Mouse (Mus musculus): ENCODE measurements at regions not wholly inside any gene's neighbourhood (a gene's known extent, or its start where the extent isn't known, plus 50 kb on each side); places are given as distances from the start of the nearest gene placed in this dataset.

DNA sequence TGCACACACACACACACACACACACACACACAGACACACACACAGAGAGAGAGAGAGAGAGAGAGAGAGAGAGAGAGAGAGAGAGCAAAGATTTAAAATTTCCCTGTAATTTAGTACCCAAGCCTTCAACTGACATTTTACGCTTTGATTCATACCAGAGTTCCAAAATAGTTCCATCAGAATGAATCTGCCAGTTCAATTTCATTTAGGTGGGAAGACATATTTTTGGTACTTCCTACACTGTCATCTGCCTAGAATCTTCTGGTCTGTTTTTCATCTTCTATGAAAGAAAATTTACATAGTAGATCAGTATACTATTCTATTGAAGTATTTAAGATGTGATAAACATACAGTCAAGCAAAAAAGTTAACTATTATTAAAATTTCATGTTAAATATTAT, 1177.4 kb downstream of the Zpld1 start:
- Histone ChIP-seq H3K27ac (ENCODE audit: low read length) (no peak overlapping the region), H3K36me3 (ENCODE audit: control insufficient read depth, insufficient read depth, low read length) (no peaks in the 10 kb centered on the region), H3K9me3 (ENCODE audit: control insufficient read depth, low read length) (no peaks in the 10 kb centered on the region), H3K4me1 (ENCODE audit: control insufficient read depth, insufficient read depth, low read length) (no peaks in the 10 kb centered on the region), H3K4me3 (ENCODE audit: low read length) (no peak overlapping the region), H3K9ac (ENCODE audit: low read depth, low read length) (no peak overlapping the region), H3K4me2 (ENCODE audit: low read depth, low read length) (no peak overlapping the region), H3K27me3 (replicated peaks; ENCODE audit: control insufficient read depth, insufficient read depth, low read length) (no peaks in the 10 kb centered on the region)
- no peak for ATAC-seq
- 90% methylated on average over 1 of the region's 1 CpGs for WGBS

DNA sequence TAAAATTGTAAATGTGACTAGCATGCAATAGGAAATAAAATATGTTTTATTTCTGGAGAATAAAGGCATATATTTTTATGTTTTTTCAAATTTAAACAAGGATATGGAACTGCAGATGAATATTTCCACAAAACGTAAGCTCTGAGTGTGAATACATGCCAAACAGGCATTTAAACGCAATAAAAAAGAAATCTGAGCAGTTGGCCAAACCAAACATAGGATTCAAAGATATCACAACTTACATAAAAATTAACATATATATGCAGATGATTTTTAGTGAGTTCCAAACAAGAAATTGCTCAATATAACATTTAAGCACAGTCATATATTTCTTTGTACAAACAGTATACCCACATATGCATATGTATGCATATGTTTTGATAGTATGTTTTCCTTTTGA, 1199.1 kb downstream of the Zpld1 start:
- WGBS: 82% methylated on average over 2 of the region's 2 CpGs
- no peak for ATAC-seq
- no peak overlapping the region for H3K4me2 ChIP-seq (ENCODE audit: low read depth, low read length)

DNA sequence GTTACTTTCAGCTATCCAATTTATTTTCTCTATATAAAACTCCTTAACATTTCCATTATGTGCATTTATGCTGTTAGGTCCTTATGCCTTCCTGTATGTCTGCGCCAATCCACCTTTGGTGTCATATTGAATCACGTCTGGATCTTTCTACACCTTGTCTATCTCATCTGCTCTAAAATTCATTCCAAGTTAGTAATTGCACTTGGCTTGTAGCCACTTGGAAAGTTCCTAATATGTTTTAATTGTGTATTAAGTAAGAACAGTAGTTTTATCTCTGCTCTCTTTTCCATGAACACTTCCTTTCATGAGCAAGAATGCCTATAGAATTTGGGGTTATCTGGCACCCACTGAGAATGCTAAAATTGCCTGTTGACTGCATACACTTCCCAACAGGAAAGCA, 1205.6 kb downstream of the Zpld1 start:
- no peak overlapping the region for H3K4me3 ChIP-seq (ENCODE audit: low read length)
- no peak for ATAC-seq
- no peaks in the 10 kb centered on the region for H3K27me3 ChIP-seq (replicated peaks; ENCODE audit: control insufficient read depth, insufficient read depth, low read length)
- no peak overlapping the region for H3K4me2 ChIP-seq (ENCODE audit: low read depth, low read length)
- no peak overlapping the region for H3K9ac ChIP-seq (ENCODE audit: low read depth, low read length)
- no peaks in the 10 kb centered on the region for H3K9me3 ChIP-seq (ENCODE audit: control insufficient read depth, low read length)
- H3K27ac ChIP-seq (ENCODE audit: low read length): no peak overlapping the region
- H3K4me1 ChIP-seq (ENCODE audit: control insufficient read depth, insufficient read depth, low read length): no peaks in the 10 kb centered on the region
- no peaks in the 10 kb centered on the region for H3K36me3 ChIP-seq (ENCODE audit: control insufficient read depth, insufficient read depth, low read length)
- WGBS: 92% methylated on average over 2 of the region's 2 CpGs

More for the DNA sequence above, 1199.1 kb downstream of the Zpld1 start:
- H3K4me3 ChIP-seq (ENCODE audit: low read length): no peak overlapping the region
- H3K9me3 ChIP-seq (ENCODE audit: control insufficient read depth, low read length): no peaks in the 10 kb centered on the region
- H3K27ac ChIP-seq (ENCODE audit: low read length): no peak overlapping the region
- H3K27me3 ChIP-seq (replicated peaks; ENCODE audit: control insufficient read depth, insufficient read depth, low read length): no peaks in the 10 kb centered on the region
- H3K4me1 ChIP-seq (ENCODE audit: control insufficient read depth, insufficient read depth, low read length): no peaks in the 10 kb centered on the region
- H3K9ac ChIP-seq (ENCODE audit: low read depth, low read length): no peak overlapping the region
- no peaks in the 10 kb centered on the region for H3K36me3 ChIP-seq (ENCODE audit: control insufficient read depth, insufficient read depth, low read length)

DNA sequence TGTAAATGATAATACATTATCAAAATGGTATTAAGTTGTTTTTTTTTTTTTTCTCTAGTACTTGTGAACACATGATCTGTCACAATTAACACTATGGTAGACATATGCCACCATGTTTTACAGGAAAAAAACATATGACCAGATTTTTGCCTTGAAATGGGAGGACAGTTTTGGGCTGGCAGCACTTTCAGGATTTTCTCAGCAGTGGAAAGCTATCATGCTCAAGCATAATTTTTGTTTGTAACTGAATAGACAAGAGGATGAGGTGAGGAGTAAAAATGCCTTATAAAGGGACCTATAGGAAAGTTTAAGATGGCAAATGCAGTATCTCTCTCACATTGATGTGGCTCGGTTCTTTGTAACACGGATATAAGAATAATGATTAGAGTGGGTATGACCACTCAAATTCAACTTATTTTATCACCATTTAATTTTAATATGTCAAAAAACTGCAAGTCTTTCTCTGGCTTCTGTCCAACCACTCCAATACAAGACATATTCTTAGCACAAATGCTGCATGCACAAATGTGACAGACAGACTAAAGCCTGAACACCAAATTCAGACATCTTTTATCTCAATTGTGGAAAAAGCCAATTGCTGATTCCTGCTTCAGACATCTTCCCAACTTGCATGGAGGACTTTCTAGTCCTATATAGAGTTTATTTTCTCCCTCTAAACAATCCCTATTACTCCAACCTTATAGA, 1206.6 kb downstream of the Zpld1 start:
- Histone ChIP-seq H3K36me3 (ENCODE audit: control insufficient read depth, insufficient read depth, low read length) (no peaks in the 10 kb centered on the region), H3K4me2 (ENCODE audit: low read depth, low read length) (no peak overlapping the region), H3K9ac (ENCODE audit: low read depth, low read length) (no peak overlapping the region), H3K27me3 (replicated peaks; ENCODE audit: control insufficient read depth, insufficient read depth, low read length) (no peaks in the 10 kb centered on the region), H3K27ac (ENCODE audit: low read length) (no peak overlapping the region), H3K9me3 (ENCODE audit: control insufficient read depth, low read length) (no peaks in the 10 kb centered on the region), H3K4me1 (ENCODE audit: control insufficient read depth, insufficient read depth, low read length) (no peaks in the 10 kb centered on the region), H3K4me3 (ENCODE audit: low read length) (no peak overlapping the region)
- no peak for ATAC-seq
- WGBS: 96% methylated on average over 2 of the region's 2 CpGs

DNA sequence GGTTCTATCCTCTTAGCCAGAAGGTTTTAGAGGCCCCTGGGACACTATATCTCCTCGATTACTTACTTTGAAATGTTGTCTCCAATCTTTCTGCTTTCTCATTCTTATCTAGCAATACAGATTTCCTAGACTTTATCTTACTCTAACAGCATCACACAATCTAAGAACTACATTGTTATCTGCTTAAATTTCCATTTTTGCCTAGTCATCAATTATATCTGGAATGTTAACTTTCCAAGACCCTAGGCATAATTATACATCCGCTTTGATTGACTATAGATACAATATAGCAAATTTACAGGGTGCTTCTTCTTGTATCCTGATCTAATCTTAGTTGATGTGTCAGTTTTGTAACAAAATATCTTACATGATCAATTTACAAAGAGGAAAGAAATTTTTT, 1217.3 kb downstream of the Zpld1 start:
- no peak overlapping the region for H3K4me2 ChIP-seq (ENCODE audit: low read depth, low read length)
- no peaks in the 10 kb centered on the region for H3K36me3 ChIP-seq (ENCODE audit: control insufficient read depth, insufficient read depth, low read length)
- H3K4me3 ChIP-seq (ENCODE audit: low read length): no peak overlapping the region
- H3K27me3 ChIP-seq (replicated peaks; ENCODE audit: control insufficient read depth, insufficient read depth, low read length): no peaks in the 10 kb centered on the region
- 78% methylated on average over 2 of the region's 2 CpGs for WGBS
- H3K9ac ChIP-seq (ENCODE audit: low read depth, low read length): no peak overlapping the region
- H3K4me1 ChIP-seq (ENCODE audit: control insufficient read depth, insufficient read depth, low read length): no peaks in the 10 kb centered on the region
- no peaks in the 10 kb centered on the region for H3K9me3 ChIP-seq (ENCODE audit: control insufficient read depth, low read length)
- H3K27ac ChIP-seq (ENCODE audit: low read length): no peak overlapping the region
- ATAC-seq: no peak

DNA sequence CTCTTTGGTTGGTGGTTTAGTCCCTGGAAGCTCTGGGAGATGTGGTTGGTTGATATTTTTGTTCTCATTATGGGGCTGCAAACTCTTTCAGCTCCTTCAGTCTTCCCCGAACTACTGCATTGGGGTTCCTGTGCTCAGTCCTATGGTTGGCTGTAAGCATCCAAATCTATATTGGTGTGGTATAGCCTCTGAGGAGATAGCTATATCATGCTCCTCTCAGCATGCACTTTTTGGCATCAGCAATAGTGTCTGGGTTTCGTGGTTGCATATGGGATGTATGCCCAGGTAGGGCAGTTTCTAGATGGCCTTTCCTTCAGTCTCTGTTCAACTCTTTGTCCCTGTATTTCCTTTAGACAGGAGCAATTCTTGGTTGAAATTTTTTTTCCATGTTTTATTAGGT, 1250.0 kb downstream of the Zpld1 start:
- H3K4me3 ChIP-seq (ENCODE audit: low read length): no peak overlapping the region
- no peak overlapping the region for H3K27ac ChIP-seq (ENCODE audit: low read length)
- H3K36me3 ChIP-seq (ENCODE audit: control insufficient read depth, insufficient read depth, low read length): no peaks in the 10 kb centered on the region
- WGBS: 82% methylated on average over 2 of the region's 2 CpGs
- no peaks in the 10 kb centered on the region for H3K27me3 ChIP-seq (replicated peaks; ENCODE audit: control insufficient read depth, insufficient read depth, low read length)
- no peak overlapping the region for H3K9ac ChIP-seq (ENCODE audit: low read depth, low read length)
- H3K9me3 ChIP-seq (ENCODE audit: control insufficient read depth, low read length): no peaks in the 10 kb centered on the region
- H3K4me2 ChIP-seq (ENCODE audit: low read depth, low read length): no peak overlapping the region
- no peaks in the 10 kb centered on the region for H3K4me1 ChIP-seq (ENCODE audit: control insufficient read depth, insufficient read depth, low read length)
- no peak for ATAC-seq

DNA sequence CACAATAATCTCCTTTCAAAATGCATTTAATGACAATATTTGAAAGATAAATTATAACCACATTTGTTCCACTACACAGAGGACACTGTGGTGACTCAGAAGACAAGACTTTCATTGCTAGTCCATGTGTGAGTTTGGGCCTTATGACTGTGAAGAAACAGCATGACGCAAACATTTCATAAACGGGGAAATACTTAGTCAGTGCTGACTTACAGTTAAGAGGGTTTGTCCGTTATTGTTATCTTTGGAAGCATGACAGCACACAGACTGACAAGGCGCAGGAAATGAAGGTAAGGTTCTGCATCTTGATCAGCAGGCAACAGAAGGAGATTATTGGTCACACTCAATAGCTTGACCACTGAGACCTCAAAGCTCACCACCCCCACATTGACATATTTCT, 1255.8 kb downstream of the Zpld1 start:
- no peak for ATAC-seq
- no peak overlapping the region for H3K9ac ChIP-seq (ENCODE audit: low read depth, low read length)

DNA sequence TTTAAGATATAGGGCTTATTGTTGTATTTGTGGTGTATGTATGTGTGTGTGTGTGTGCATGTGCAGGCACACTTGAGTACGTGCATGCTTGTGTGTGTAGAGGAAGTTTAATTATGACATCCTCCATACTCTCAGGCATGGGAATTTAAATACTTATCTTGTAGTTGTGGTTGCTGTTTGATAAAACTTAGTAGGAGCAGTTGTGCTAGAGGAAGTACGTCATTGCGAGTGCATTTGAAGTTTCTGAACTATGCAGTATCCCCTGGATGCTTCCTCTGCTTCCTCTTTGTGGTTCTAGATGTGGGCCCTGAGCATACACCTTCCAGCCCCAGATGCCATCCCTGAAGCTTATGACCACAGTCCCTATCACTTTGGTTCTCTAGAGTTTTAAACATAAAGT, 1281.5 kb downstream of the Zpld1 start:
- ATAC-seq: no peak
- WGBS: 81% methylated on average over 3 of the region's 3 CpGs

More for the DNA sequence above, 1255.8 kb downstream of the Zpld1 start:
- no peaks in the 10 kb centered on the region for H3K27me3 ChIP-seq (replicated peaks; ENCODE audit: control insufficient read depth, insufficient read depth, low read length)
- H3K4me3 ChIP-seq (ENCODE audit: low read length): no peak overlapping the region
- H3K4me1 ChIP-seq (ENCODE audit: control insufficient read depth, insufficient read depth, low read length): no peaks in the 10 kb centered on the region
- H3K27ac ChIP-seq (ENCODE audit: low read length): no peak overlapping the region
- H3K36me3 ChIP-seq (ENCODE audit: control insufficient read depth, insufficient read depth, low read length): no peaks in the 10 kb centered on the region
- H3K4me2 ChIP-seq (ENCODE audit: low read depth, low read length): no peak overlapping the region
- WGBS: 83% methylated on average over 4 of the region's 4 CpGs
- no peaks in the 10 kb centered on the region for H3K9me3 ChIP-seq (ENCODE audit: control insufficient read depth, low read length)

DNA sequence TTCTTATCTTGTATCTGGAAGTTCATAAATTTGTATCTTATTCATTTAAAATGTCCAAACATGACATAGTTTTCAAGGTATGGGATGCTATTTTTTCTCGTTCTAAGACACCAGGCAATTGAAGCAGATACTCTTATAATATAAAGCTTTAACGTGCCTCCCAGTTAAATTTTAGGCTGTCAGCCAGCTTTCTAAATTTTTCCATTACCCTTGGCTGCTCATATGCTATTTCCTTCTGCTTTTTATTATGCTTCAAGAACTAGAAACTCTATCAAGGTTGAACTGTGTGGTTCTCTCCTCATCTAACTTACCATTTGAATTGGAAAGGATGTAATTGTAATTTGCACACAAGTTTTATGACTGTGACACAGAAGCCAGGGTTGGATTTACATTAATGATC, 1324.1 kb downstream of the Zpld1 start:
- Histone ChIP-seq H3K4me3 (ENCODE audit: low read length) (no peak overlapping the region), H3K9me3 (ENCODE audit: control insufficient read depth, low read length) (no peaks in the 10 kb centered on the region), H3K9ac (ENCODE audit: low read depth, low read length) (no peak overlapping the region), H3K27ac (ENCODE audit: low read length) (no peak overlapping the region), H3K36me3 (ENCODE audit: control insufficient read depth, insufficient read depth, low read length) (no peaks in the 10 kb centered on the region), H3K4me2 (ENCODE audit: low read depth, low read length) (no peak overlapping the region), H3K27me3 (replicated peaks; ENCODE audit: control insufficient read depth, insufficient read depth, low read length) (no peaks in the 10 kb centered on the region), H3K4me1 (ENCODE audit: control insufficient read depth, insufficient read depth, low read length) (no peaks in the 10 kb centered on the region)
- no peak for ATAC-seq
- 64% methylated on average over 2 of the region's 2 CpGs for WGBS

More for the DNA sequence above, 1281.5 kb downstream of the Zpld1 start:
- Histone ChIP-seq H3K4me2 (ENCODE audit: low read depth, low read length) (no peak overlapping the region), H3K4me3 (ENCODE audit: low read length) (no peak overlapping the region), H3K27ac (ENCODE audit: low read length) (no peak overlapping the region), H3K36me3 (ENCODE audit: control insufficient read depth, insufficient read depth, low read length) (no peaks in the 10 kb centered on the region), H3K9ac (ENCODE audit: low read depth, low read length) (no peak overlapping the region), H3K27me3 (replicated peaks; ENCODE audit: control insufficient read depth, insufficient read depth, low read length) (no peaks in the 10 kb centered on the region), H3K9me3 (ENCODE audit: control insufficient read depth, low read length) (no peaks in the 10 kb centered on the region), H3K4me1 (ENCODE audit: control insufficient read depth, insufficient read depth, low read length) (no peaks in the 10 kb centered on the region)

DNA sequence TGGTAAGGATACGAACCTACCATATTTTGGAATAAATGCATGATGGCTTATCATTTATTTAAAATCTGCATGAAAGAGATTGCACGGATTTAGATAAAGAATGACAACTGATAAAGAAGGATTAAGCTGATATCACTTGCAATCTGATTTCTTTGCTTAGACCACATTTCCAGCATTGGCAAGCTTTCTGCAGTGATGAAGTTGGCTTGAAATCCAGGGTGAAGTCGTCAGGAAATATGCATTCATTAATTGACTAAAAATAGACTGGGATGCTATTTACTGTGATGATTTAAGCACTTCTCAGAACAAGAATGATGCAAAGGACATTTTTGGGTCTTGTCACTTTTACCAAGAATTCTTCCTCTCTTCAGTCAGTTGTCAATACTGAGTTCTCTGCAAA, 1341.1 kb downstream of the Zpld1 start:
- no peak for ATAC-seq
- H3K9ac ChIP-seq (ENCODE audit: low read depth, low read length): no peak overlapping the region
- H3K27me3 ChIP-seq (replicated peaks; ENCODE audit: control insufficient read depth, insufficient read depth, low read length): no peaks in the 10 kb centered on the region
- 75% methylated on average over 3 of the region's 3 CpGs for WGBS
- no peak overlapping the region for H3K4me2 ChIP-seq (ENCODE audit: low read depth, low read length)
- no peak overlapping the region for H3K4me3 ChIP-seq (ENCODE audit: low read length)
- no peaks in the 10 kb centered on the region for H3K4me1 ChIP-seq (ENCODE audit: control insufficient read depth, insufficient read depth, low read length)
- H3K9me3 ChIP-seq (ENCODE audit: control insufficient read depth, low read length): no peaks in the 10 kb centered on the region
- no peak overlapping the region for H3K27ac ChIP-seq (ENCODE audit: low read length)
- no peaks in the 10 kb centered on the region for H3K36me3 ChIP-seq (ENCODE audit: control insufficient read depth, insufficient read depth, low read length)
